Mouse (Mus musculus) CH12.LX (cell line): ENCODE data around the gene Pelp1. TPM values are rescaled to one million over a fixed set of nuclear protein-coding genes. Genes with fewer than 3 reads are reported as not detected.

Experiments used
- DNase-seq: peaks from one replicate; pipeline ENCODE4 v3.0.0-alpha.2; 2013; ENCODE audit errors: extremely low read depth
- H3K27ac ChIP-seq: 2 replicates; pipeline ENCODE4 v1.5.1; 2012; ENCODE audit warnings: low read depth, mild to moderate bottlenecking, control low read depth, moderate library complexity; ENCODE audit not compliant: insufficient read depth
- H3K27me3 ChIP-seq: replicated peaks from 2 replicates; pipeline ENCODE3; 2012; ENCODE audit warnings: inconsistent platforms
- H3K36me3 ChIP-seq, 2 experiments: replicated peaks in 1 of 2; 2 replicates each; pipeline versions ENCODE3 to v1.6.1; 2012; ENCODE audit warnings: inconsistent platforms in 1 of 2, low read length in 1 of 2, mild to moderate bottlenecking in 1 of 2, mixed read lengths in 1 of 2, moderate library complexity in 1 of 2; ENCODE audit not compliant: control insufficient read depth in 1 of 2, insufficient read depth in 1 of 2
- H3K4me1 ChIP-seq, 2 experiments: 2 replicates each; pipeline ENCODE4 v1.6.1; 2012; ENCODE audit warnings: inconsistent platforms in 1 of 2, moderate library complexity in 1 of 2; ENCODE audit not compliant: insufficient read depth in 2 of 2, control insufficient read depth in 1 of 2
- H3K4me2 ChIP-seq: 2 replicates; pipeline ENCODE4 v1.6.1; 2012; ENCODE audit warnings: low read depth, mild to moderate bottlenecking, control low read depth; ENCODE audit not compliant: poor library complexity, insufficient read depth, severe bottlenecking
- H3K4me3 ChIP-seq, 3 experiments: fragments of 150-350 bp in 1 of 3; sonication (generic) in 1 of 3; replicated peaks in 1 of 3; 2 replicates each; pipeline versions ENCODE3 to v1.5.1; 2011 to 2012; ENCODE audit warnings: low read depth in 2 of 3, low read length in 2 of 3, mild to moderate bottlenecking in 2 of 3, moderate library complexity in 2 of 3, control low read depth in 1 of 3, improper control_type of control experiment in 1 of 3, inconsistent platforms in 1 of 3, mixed read lengths in 1 of 3; ENCODE audit not compliant: poor library complexity in 1 of 3
- H3K79me2 ChIP-seq: replicated peaks from 2 replicates; pipeline ENCODE4 v1.6.1; 2012; ENCODE audit warnings: mild to moderate bottlenecking, moderate library complexity; ENCODE audit not compliant: control insufficient read depth, poor library complexity, insufficient read depth, severe bottlenecking; ENCODE audit errors: extremely low read depth
- H3K9ac ChIP-seq: 2 replicates; pipeline ENCODE4 v1.6.1; 2012; ENCODE audit warnings: low read depth, mild to moderate bottlenecking, control low read depth, moderate library complexity; ENCODE audit not compliant: insufficient read depth
- H3K9me3 ChIP-seq: replicated peaks from 2 replicates; pipeline ENCODE3; 2012; ENCODE audit warnings: low read length, inconsistent platforms, mixed read lengths
- BHLHE40 ChIP-seq: IDR thresholded peaks from 2 replicates; pipeline ENCODE4 v1.6.1; 2011; ENCODE audit warnings: mild to moderate bottlenecking, low read depth, low read length, improper control_type of control experiment
- CHD1 ChIP-seq: IDR thresholded peaks from 2 replicates; pipeline ENCODE4 v1.6.1; 2012; ENCODE audit warnings: low read depth, low read length, improper control_type of control experiment, inconsistent platforms
- CHD2 ChIP-seq: IDR thresholded peaks from 2 replicates; pipeline ENCODE4 v1.6.1; 2011; ENCODE audit warnings: low read length, improper control_type of control experiment
- CTCF ChIP-seq, 2 experiments: IDR thresholded peaks in 1 of 2; conservative IDR thresholded peaks in 1 of 2; 2 replicates each; pipeline ENCODE4 v1.5.1; 2011 to 2012; ENCODE audit warnings: low read depth in 2 of 2, low read length in 2 of 2, improper control_type of control experiment in 1 of 2, inconsistent platforms in 1 of 2, mild to moderate bottlenecking in 1 of 2, moderate library complexity in 1 of 2
- E2F4 ChIP-seq: IDR thresholded peaks from 2 replicates; pipeline ENCODE4 v1.6.1; 2011; ENCODE audit warnings: low read depth, low read length, improper control_type of control experiment; ENCODE audit not compliant: insufficient replicate concordance
- ELF1 ChIP-seq: IDR thresholded peaks from 2 replicates; pipeline ENCODE4 v1.6.1; 2014; ENCODE audit warnings: low read depth, mild to moderate bottlenecking, inconsistent platforms, low read length, improper control_type of control experiment
- EP300 ChIP-seq: IDR thresholded peaks from 2 replicates; pipeline ENCODE4 v1.6.1; 2011; ENCODE audit warnings: low read length, improper control_type of control experiment
- ETS1 ChIP-seq: conservative IDR thresholded peaks from 2 replicates; pipeline ENCODE4 v1.6.1; 2012; ENCODE audit warnings: low read depth, mild to moderate bottlenecking, inconsistent platforms, low read length, improper control_type of control experiment, moderate library complexity
- GABPA ChIP-seq: IDR thresholded peaks from 2 replicates; pipeline ENCODE4 v1.6.1; 2012; ENCODE audit warnings: low read depth, low read length, improper control_type of control experiment, inconsistent platforms; ENCODE audit not compliant: insufficient replicate concordance
- HCFC1 ChIP-seq: IDR thresholded peaks from 2 replicates; pipeline ENCODE4 v1.6.1; 2012; ENCODE audit warnings: low read depth, mild to moderate bottlenecking, inconsistent platforms, low read length, improper control_type of control experiment
- IRF4 ChIP-seq: IDR thresholded peaks from 2 replicates; pipeline ENCODE4 v1.6.1; 2014; ENCODE audit warnings: low read depth, mild to moderate bottlenecking, inconsistent platforms, low read length, improper control_type of control experiment
- JUN ChIP-seq: IDR thresholded peaks from 2 replicates; pipeline ENCODE4 v1.6.1; 2011; ENCODE audit warnings: low read depth, mild to moderate bottlenecking, low read length, improper control_type of control experiment, moderate library complexity; ENCODE audit not compliant: insufficient read depth
- JUND ChIP-seq: conservative IDR thresholded peaks from 2 replicates; pipeline ENCODE4 v1.6.1; 2011; ENCODE audit warnings: low read depth, low read length, improper control_type of control experiment
- KAT2A ChIP-seq: IDR thresholded peaks from 2 replicates; pipeline ENCODE4 v1.6.1; 2012; ENCODE audit warnings: low read length, improper control_type of control experiment, inconsistent platforms; ENCODE audit not compliant: insufficient replicate concordance
- MAFK ChIP-seq: IDR thresholded peaks from 2 replicates; pipeline ENCODE4 v1.6.1; 2011; ENCODE audit warnings: low read length, improper control_type of control experiment; ENCODE audit not compliant: insufficient replicate concordance
- MAX ChIP-seq: IDR thresholded peaks from 2 replicates; pipeline ENCODE4 v1.6.1; 2011; ENCODE audit warnings: low read length, improper control_type of control experiment
- MAZ ChIP-seq: IDR thresholded peaks from 2 replicates; pipeline ENCODE4 v1.6.1; 2012; ENCODE audit warnings: low read depth, mild to moderate bottlenecking, inconsistent platforms, low read length, improper control_type of control experiment, moderate library complexity
- MEF2A ChIP-seq: IDR thresholded peaks from 2 replicates; pipeline ENCODE4 v1.6.1; 2014; ENCODE audit warnings: low read depth, mild to moderate bottlenecking, inconsistent platforms, low read length, improper control_type of control experiment, borderline replicate concordance
- MXI1 ChIP-seq: IDR thresholded peaks from 2 replicates; pipeline ENCODE4 v1.6.1; 2011; ENCODE audit warnings: mild to moderate bottlenecking, low read depth, low read length, improper control_type of control experiment
- MYC ChIP-seq: IDR thresholded peaks from 2 replicates; pipeline ENCODE4 v1.6.1; 2011; ENCODE audit warnings: low read depth, mild to moderate bottlenecking, improper control_type of control experiment, low read length
- NELFE ChIP-seq: IDR thresholded peaks from 2 replicates; pipeline ENCODE4 v1.6.1; 2011; ENCODE audit warnings: low read depth, low read length, improper control_type of control experiment
- NRF1 ChIP-seq: IDR thresholded peaks from 2 replicates; pipeline ENCODE4 v1.6.1; 2014; ENCODE audit warnings: low read depth, mild to moderate bottlenecking, inconsistent platforms, low read length, improper control_type of control experiment, moderate library complexity
- PAX5 ChIP-seq: IDR thresholded peaks from 2 replicates; pipeline ENCODE4 v1.6.1; 2012; ENCODE audit warnings: low read length, inconsistent platforms, mixed read lengths
- POLR2A ChIP-seq: IDR thresholded peaks from 2 replicates; pipeline ENCODE4 v1.6.1; 2011; ENCODE audit warnings: low read depth, mild to moderate bottlenecking, improper control_type of control experiment, low read length
- POLR2AphosphoS2 ChIP-seq: IDR thresholded peaks from 2 replicates; pipeline ENCODE4 v1.6.1; 2011; ENCODE audit warnings: low read depth, low read length, improper control_type of control experiment
- RAD21 ChIP-seq: IDR thresholded peaks from 2 replicates; pipeline ENCODE4 v1.6.1; 2011; ENCODE audit warnings: low read depth, mild to moderate bottlenecking, low read length, improper control_type of control experiment, moderate library complexity
- RCOR1 ChIP-seq: conservative IDR thresholded peaks from 2 replicates; pipeline ENCODE4 v1.6.1; 2012; ENCODE audit warnings: low read depth, mild to moderate bottlenecking, inconsistent platforms, low read length, improper control_type of control experiment
- SIN3A ChIP-seq: IDR thresholded peaks from 2 replicates; pipeline ENCODE4 v1.6.1; 2012; ENCODE audit warnings: low read length, improper control_type of control experiment, inconsistent platforms
- SMC3 ChIP-seq: IDR thresholded peaks from 2 replicates; pipeline ENCODE4 v1.6.1; 2011; ENCODE audit warnings: low read depth, low read length, improper control_type of control experiment
- TBP ChIP-seq: conservative IDR thresholded peaks from 2 replicates; pipeline ENCODE4 v1.6.1; 2011; ENCODE audit warnings: low read depth, low read length, improper control_type of control experiment
- TCF12 ChIP-seq: IDR thresholded peaks from 2 replicates; pipeline ENCODE4 v1.6.1; 2014; ENCODE audit warnings: low read depth, mild to moderate bottlenecking, inconsistent platforms, low read length, improper control_type of control experiment
- UBTF ChIP-seq: IDR thresholded peaks from 2 replicates; pipeline ENCODE4 v1.6.1; 2012; ENCODE audit warnings: low read depth, mild to moderate bottlenecking, inconsistent platforms, low read length, improper control_type of control experiment, moderate library complexity
- USF2 ChIP-seq: conservative IDR thresholded peaks from 2 replicates; pipeline ENCODE4 v1.6.1; 2011; ENCODE audit warnings: low read depth, low read length, improper control_type of control experiment
- ZC3H11A ChIP-seq: IDR thresholded peaks from 2 replicates; pipeline ENCODE4 v1.6.1; 2012; ENCODE audit warnings: low read depth, mild to moderate bottlenecking, inconsistent platforms, low read length, improper control_type of control experiment
- ZKSCAN1 ChIP-seq: IDR thresholded peaks from 2 replicates; pipeline ENCODE4 v1.6.1; 2012; ENCODE audit warnings: low read depth, inconsistent platforms, low read length, improper control_type of control experiment, borderline replicate concordance
- ZMIZ1 ChIP-seq: IDR thresholded peaks from 2 replicates; pipeline ENCODE4 v1.6.1; 2012; ENCODE audit warnings: low read depth, mild to moderate bottlenecking, inconsistent platforms, low read length, improper control_type of control experiment
- ZNF384 ChIP-seq: IDR thresholded peaks from 2 replicates; pipeline ENCODE4 v1.6.1; 2012; ENCODE audit warnings: low read depth, low read length, improper control_type of control experiment, inconsistent platforms
- dilution Hi-C: fragments of 300-500 bp; cut with MboI; formaldehyde crosslinking; loops from 2 replicates; pipeline ENCODE4 v1.14.3; 2020; ENCODE audit warnings: low sequenced_read_pairs; ENCODE audit not compliant: extremely low pct_unique_long_range_greater_than_20kb, extremely low pct_ligation_motif_present
- in situ Hi-C: fragments of 300-500 bp; cut with MboI; formaldehyde crosslinking; loops from 3 replicates; pipeline ENCODE4 v1.14.3; 2019; ENCODE audit warnings: low sequenced_read_pairs, low pct_ligation_motif_present, low pct_unique_long_range_greater_than_20kb, mixed read lengths
- polyA plus RNA-seq: library from polyadenylated mRNA; unstranded; fragments of >175 nt; gene quantifications from 2 replicates; pipeline ENCODE4 v1.2.1, GENCODE M21; 2012; ENCODE audit warnings: low read depth; ENCODE audit not compliant: insufficient read length
- total RNA-seq, 2 experiments: library from RNA; depleted of rRNA; stranded (reverse); fragments of 300-350 nt in 1 of 2; fragments of >200 nt in 1 of 2; gene quantifications; 2 replicates each; pipeline ENCODE4 v1.2.3; 2012 to 2014

The Pelp1 gene
- total and polyA plus RNA-seq, 3 experiments, result 13.2 to 113 (median 33.0) TPM

GRCm38 (mm10) chr11:70432048-70432894, 22.4 kb upstream of the Pelp1 start, which contains the start of gene Arrb2:
TSS of gene Arrb2 (plus strand) at chr11:70432635.
- peaks cover 10 to 51% of the 10 kb centered on the region in 2 experiments for H3K4me1 ChIP-seq
- peak within 1 kb of the TSS; percentile 59 for H3K27ac ChIP-seq
- H3K36me3 ChIP-seq, result peaks cover 16 to 32% of the 10 kb centered on the region in 2 experiments
- H3K4me2 ChIP-seq, result peak within 1 kb of the TSS; percentile 75
- H3K79me2 ChIP-seq, result peaks cover 9% of the 10 kb centered on the region
- in situ Hi-C loops (no loop called here), dilution Hi-C loops (no loop called here)
- peak within 1 kb of the TSS; percentile 68 for H3K9ac ChIP-seq
- peak; percentile 98 for DNase-seq
- peak within 1 kb of the TSS; percentile 69 to 87 (median 73) for H3K4me3 ChIP-seq
- no peaks in the 10 kb centered on the region for H3K27me3 ChIP-seq
- H3K9me3 ChIP-seq, result no peaks in the 10 kb centered on the region
- TF ChIP-seq E2F4 (peak; percentile 91), ZNF384 (peak; percentile 100), PAX5 (no peak), JUND (peak; percentile 43; the same call in 1 of the 2 replicates), MAFK (0 out of 2 replicates have a peak, but pooled peaks have one; percentile 32), CTCF (conservative IDR thresholded peaks at IDR 0.05 in 1 of 2, IDR thresholded peaks at IDR 0.05 in 1 of 2; ENCODE audit: low read depth in 2 of 2, low read length in 2 of 2) (peak in 1 of 2 experiments; percentile 94; a peak in 2 of 4 replicates), CHD1 (no peak), MAX (peak; percentile 95), ZMIZ1 (peak; percentile 71; the same call in 1 of the 2 replicates), MYC (peak; percentile 96), TBP (no peak), NELFE (peak; percentile 79), NRF1 (peak; percentile 96), JUN (peak; percentile 35; the same call in 1 of the 2 replicates), POLR2A (peak; percentile 85; the same call in 1 of the 2 replicates), ZC3H11A (peak; percentile 55; the same call in 1 of the 2 replicates), SMC3 (peak; percentile 88), TCF12 (peak; percentile 33; the same call in 1 of the 2 replicates), GABPA (no peak), ELF1 (peak; percentile 25), RAD21 (peak; percentile 88), HCFC1 (peak; percentile 49), ZKSCAN1 (peak; percentile 25; the same call in 1 of the 2 replicates), ETS1 (peak; percentile 28; the same call in 1 of the 2 replicates), CHD2 (peak; percentile 61), EP300 (no peak), MAZ (peak; percentile 80), IRF4 (peak; percentile 66), USF2 (peak; percentile 7; the same call in 1 of the 2 replicates), POLR2AphosphoS2 (no peak), MXI1 (peak; percentile 98), KAT2A (no peak), BHLHE40 (peak; percentile 59), SIN3A (peak; percentile 93), UBTF (peak; percentile 40), RCOR1 (no peak; the same call in 1 of the 2 replicates), MEF2A (no peak; the same call in 1 of the 2 replicates)
